Mouse (Mus musculus): Measurements from ENCODE around the gene Plcxd3. TPM values are rescaled to one million over a fixed set of nuclear protein-coding genes. Genes with fewer than 3 reads are reported as not detected.
"Not testable (repeated sequence)": the region's sequence is repeated elsewhere in the genome, so short reads cannot be mapped to it uniquely, and the experiment has no call there.

The Plcxd3 gene
- total RNA-seq, 2 experiments from 2014 or later = 0.12 to 0.32 TPM

GRCm38 (mm10) chr15:4561431-4561970 is 186.2 kb downstream of the Plcxd3 start:
- DNase-seq = peak; percentile 5

- DNase-seq = not testable (repeated sequence)
Observed at GRCm38 (mm10) chr15:4595521-4595920, 220.2 kb downstream of the Plcxd3 start.

GRCm38 (mm10) chr15:4598661-4599060 is 223.4 kb downstream of the Plcxd3 start:
- not testable (repeated sequence) for DNase-seq

GRCm38 (mm10) chr15:4599331-4599730 is 224.0 kb downstream of the Plcxd3 start:
- DNase-seq = not testable (repeated sequence)

- no peak for DNase-seq
Observed at GRCm38 (mm10) chr15:4605630-4606029, 230.3 kb downstream of the Plcxd3 start.

Measured in gastrocnemius, postnatal 10 days (tissue).